Mouse (Mus musculus): ENCODE measurements around the gene Zmiz1.

Gene Zmiz1

GRCm38 (mm10) chr14:25492567-25493279 is 33.7 kb downstream of the Zmiz1 start:
- no peak for DNase-seq (ENCODE audit: low spot score in 2 of 2)

GRCm38 (mm10) chr14:25493301-25494241 is 34.6 kb downstream of the Zmiz1 start:
- DNase-seq (ENCODE audit: low spot score in 2 of 2), result no peak

DNA sequence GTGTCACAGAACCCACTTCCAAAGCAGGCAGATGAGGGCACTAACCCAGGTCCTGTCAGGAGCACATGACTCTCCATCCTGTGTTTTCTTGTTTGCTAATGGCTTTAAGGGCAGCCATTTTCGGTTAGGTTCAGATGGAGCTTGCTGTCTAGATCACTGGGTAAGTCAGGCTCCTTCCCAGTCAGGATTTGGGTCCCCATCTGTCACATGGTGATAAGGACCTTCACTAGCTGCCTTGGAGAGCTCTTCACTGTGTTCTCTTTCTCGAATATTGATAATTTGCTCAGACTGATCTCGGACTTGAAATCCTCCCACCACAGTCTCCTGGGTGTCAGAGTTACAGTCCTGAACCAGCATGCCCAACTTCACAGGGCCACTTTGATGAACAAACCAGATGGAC is 35.8 kb downstream of the Zmiz1 start:
- no peak for DNase-seq (ENCODE audit: low spot score in 2 of 2)

DNA sequence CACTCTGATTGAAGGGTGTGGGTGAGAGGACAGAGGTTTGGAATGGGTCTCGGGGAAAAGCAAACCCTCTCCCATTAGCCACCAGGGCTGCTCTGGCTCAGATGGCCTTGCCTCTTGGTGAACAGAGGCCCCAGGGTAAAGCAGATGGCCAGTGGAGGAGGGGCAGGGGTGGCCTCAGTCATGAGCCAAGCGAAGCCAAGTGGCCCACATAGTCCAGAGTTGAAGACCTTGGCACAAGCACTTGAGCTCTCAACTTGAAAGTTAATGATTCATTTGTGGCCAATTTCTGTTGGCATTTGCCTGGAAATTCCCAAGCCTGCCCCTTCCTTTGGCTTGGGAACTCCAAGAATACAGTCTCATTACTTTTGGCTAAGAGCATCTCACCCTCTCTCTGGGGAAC is 37.1 kb downstream of the Zmiz1 start:
- DNase-seq (ENCODE audit: low spot score in 2 of 2), result peak in 1 of 2 experiments; percentile 50

DNA sequence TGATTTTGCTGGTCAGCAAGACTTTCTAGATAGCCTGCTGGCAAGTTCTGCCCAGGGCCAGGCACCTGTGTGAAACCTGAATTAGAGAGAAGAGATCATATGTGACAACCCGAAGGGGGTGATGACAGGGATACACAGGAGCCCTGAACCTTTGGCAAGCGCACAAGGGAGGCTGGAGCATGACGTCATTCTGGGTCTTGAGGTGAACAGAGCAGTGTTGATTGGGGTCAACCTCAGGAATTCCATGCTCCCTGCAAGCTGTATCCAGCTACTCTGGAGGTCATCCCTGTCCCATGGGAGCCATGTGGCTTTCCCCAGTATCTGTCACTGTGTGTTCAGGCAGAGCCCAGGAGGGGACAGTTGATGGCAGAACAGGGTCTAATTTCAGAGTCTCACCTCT is 38.0 kb downstream of the Zmiz1 start:
- no peak for DNase-seq (ENCODE audit: low spot score in 2 of 2)

- no peak for DNase-seq (ENCODE audit: low spot score in 2 of 2)
These were observed 38.6 kb downstream of the Zmiz1 start for GRCm38 (mm10) chr14:25497596-25497995.

DNA sequence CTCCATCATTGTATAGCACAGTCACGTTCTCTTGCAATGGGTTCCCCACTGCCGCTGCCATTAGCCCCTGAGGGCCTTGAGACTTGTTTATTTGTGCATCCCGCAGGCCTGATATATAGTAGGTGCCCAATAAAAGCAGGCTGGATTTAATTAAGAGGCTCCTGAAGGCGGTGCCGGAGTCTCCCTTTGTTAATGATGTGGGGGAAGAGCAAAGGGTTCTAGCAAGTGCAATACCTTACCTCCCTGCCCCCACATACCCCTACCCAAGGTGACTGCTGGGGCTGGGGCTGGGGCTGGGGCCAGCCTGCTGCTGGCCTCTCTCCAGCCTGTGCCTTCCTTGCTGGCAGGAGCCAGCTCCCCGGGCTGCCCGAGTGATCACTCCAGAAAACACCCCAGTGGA is 39.4 kb downstream of the Zmiz1 start:
- no peak for DNase-seq (ENCODE audit: low spot score in 2 of 2)

DNA sequence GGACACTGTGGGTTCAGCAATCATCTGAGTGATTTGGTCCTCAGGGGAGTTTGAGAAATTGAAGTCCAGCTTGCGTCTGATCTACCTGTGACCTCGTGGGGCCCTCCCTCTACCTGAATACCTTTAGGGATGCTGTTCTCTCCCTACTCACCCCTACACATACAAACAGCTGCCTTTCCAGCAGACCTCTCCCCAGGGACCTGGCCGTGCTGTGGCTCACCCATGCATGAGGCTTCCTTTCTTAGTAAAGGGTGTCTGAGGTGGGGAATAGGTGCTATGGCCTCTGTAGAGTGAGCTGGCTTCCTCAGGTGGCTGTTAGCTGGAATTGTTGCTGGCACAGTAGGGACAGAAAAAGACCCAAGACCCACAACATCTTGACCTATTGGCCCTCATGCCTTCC is 40.5 kb downstream of the Zmiz1 start:
- DNase-seq (ENCODE audit: low spot score in 2 of 2), result no peak

- DNase-seq (ENCODE audit: low spot score in 2 of 2), result no peak
These were observed 41.6 kb downstream of the Zmiz1 start for GRCm38 (mm10) chr14:25500511-25501120.

GRCm38 (mm10) chr14:25501481-25501880 is 42.5 kb downstream of the Zmiz1 start:
- no peak for DNase-seq (ENCODE audit: low spot score in 2 of 2)

DNA sequence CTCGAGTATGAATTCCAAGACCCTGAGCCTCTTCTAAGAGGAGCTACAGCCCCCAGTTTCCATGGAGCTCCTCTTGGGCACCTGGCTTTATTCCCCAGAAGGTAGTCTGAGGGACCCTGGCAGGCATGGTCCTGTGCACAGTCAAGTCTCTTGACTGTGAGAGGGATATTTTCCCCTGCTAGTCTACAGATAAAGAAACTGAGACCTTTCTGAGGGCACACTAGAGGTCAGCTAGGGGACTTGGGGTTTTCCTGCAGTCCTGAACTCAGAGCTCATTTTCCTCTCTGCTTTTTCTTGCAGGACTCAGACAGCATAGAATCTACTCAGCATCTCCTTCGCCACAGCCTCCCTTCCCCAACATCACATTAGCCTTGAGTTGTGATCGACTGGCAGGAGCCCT is 43.4 kb downstream of the Zmiz1 start:
- DNase-seq (ENCODE audit: low spot score in 2 of 2), result no peak

DNA sequence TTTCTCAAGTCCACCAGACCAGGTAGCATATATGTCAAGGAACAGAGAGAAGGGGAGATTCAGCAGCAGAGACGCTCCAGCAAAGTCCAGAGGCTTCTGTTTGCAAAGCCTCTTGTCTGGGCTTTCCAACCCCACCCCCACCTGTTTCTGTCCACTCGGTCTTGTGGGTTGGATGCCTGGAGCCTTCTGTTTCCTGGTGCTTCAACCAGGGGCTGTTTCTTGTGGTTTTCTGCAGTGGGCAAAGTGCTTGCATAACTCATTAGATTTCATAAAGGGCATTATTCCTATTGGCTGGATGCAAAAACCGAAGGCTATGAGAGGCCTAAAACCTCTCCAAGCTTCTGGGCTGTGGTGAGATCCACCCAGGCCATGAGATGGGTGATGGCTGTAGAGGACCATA is 45.3 kb downstream of the Zmiz1 start:
- no peak for DNase-seq (ENCODE audit: low spot score in 2 of 2)

- DNase-seq (ENCODE audit: low spot score in 2 of 2), result no peak
These were observed 46.3 kb downstream of the Zmiz1 start for GRCm38 (mm10) chr14:25505201-25505671.

DNA sequence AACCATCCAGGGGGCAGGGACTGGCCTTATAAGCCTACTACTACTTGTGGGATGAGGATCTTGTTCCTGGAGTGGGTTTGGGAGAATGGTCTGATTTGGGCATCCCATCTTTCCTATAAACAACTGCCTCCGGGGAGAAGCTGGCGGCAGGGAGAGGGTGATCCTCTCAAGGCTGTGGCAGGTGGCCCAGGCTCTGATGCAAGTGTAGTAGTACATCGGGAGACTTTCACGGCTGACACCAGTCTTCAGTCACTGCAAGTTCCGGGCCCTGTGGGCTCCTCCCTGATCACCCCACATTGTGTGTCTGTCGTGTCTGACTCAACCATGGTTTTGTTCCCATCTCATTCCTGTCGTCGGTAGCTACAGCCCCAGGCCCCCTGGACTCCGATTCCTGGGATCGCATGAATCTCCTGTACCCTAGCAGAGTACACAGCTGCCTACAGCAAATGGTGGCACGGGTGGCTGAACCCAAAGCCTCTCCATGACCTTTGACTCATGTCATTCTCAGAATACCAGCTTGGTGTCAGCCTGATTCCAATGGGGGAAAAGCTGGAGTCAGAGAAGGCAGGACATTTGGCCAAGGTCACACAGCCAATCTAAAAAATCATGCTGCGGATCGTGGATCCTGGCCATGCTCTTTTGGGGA is 49.2 kb downstream of the Zmiz1 start:
- no peak for DNase-seq (ENCODE audit: low spot score in 2 of 2)

- no peak for DNase-seq (ENCODE audit: low spot score in 2 of 2)
These were observed 49.8 kb downstream of the Zmiz1 start for GRCm38 (mm10) chr14:25508757-25509139.

GRCm38 (mm10) chr14:25509450-25510129 is 50.6 kb downstream of the Zmiz1 start:
- DNase-seq (ENCODE audit: low spot score in 2 of 2), result no peak

GRCm38 (mm10) chr14:25510362-25510761 is 51.4 kb downstream of the Zmiz1 start:
- no peak for DNase-seq (ENCODE audit: low spot score in 2 of 2)

- DNase-seq (ENCODE audit: low spot score in 2 of 2), result no peak
These were observed 52.0 kb downstream of the Zmiz1 start for GRCm38 (mm10) chr14:25510987-25511386.

DNA sequence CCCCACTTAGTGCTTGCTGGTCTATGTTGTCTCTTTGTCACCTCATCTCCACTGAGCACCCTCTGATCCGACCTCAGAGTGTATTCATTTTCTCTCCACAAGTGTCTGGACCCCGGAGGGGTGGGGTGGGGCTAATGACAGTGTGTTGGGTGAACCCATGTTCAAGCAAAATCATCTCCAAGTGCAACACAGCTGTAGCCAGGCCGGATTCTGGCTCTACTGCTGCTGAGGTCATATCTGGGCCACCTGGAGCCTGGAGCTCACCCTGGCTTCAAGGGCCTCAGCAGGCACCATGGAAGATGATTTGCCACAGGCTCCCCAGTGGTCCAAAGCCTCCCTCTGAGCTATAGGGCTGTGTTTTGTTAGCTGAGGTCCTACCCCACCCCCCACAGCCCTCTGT is 52.6 kb downstream of the Zmiz1 start:
- no peak for DNase-seq (ENCODE audit: low spot score in 2 of 2)

- no peak for DNase-seq (ENCODE audit: low spot score in 2 of 2)
These were observed 53.0 kb downstream of the Zmiz1 start for GRCm38 (mm10) chr14:25511967-25512366.

- no peak for DNase-seq (ENCODE audit: low spot score in 2 of 2)
These were observed 53.8 kb downstream of the Zmiz1 start for GRCm38 (mm10) chr14:25512803-25513202.

Measured in urinary bladder, postnatal 36 days (tissue).